Mouse (Mus musculus) heart, adult 8-10 months (tissue): Measurements from ENCODE around the gene Mipep. TPM values are rescaled to one million over a fixed set of nuclear protein-coding genes. Genes with fewer than 3 reads are reported as not detected.

ENCODE experiments used
- DNase-seq: peaks from one replicate; pipeline ENCODE4 v3.0.0; 2022; ENCODE audit warnings: low spot score
- total RNA-seq, 4 experiments: library from RNA; stranded (reverse); gene quantifications; 2 replicates each; pipeline ENCODE4 v1.2.4; 2022

The Mipep gene
- total RNA-seq, 4 experiments from 2014 or later = 70.6 to 75.9 (median 73.6) TPM

- no peak for DNase-seq
Observed at GRCm38 (mm10) chr14:60757265-60757664, 27.1 kb upstream of the Mipep start.

GRCm38 (mm10) chr14:60757722-60758121 lies 26.7 kb upstream of the Mipep start:
- no peak for DNase-seq

- no peak for DNase-seq
Observed at GRCm38 (mm10) chr14:60759097-60759496, 25.3 kb upstream of the Mipep start.

- no peak for DNase-seq
Observed at GRCm38 (mm10) chr14:60761801-60762200, 22.6 kb upstream of the Mipep start.

- DNase-seq = peak; percentile 52
Observed at GRCm38 (mm10) chr14:60762754-60763153, 21.6 kb upstream of the Mipep start.

GRCm38 (mm10) chr14:60763746-60764145 lies 20.6 kb upstream of the Mipep start:
- peak; percentile 65 for DNase-seq

GRCm38 (mm10) chr14:60764526-60764925 lies 19.8 kb upstream of the Mipep start:
- DNase-seq = no peak

- peak; percentile 71 for DNase-seq
Observed at GRCm38 (mm10) chr14:60765025-60765424, 19.3 kb upstream of the Mipep start.

- DNase-seq = peak; percentile 44
Observed at GRCm38 (mm10) chr14:60767884-60768283, 16.5 kb upstream of the Mipep start, which contains the start of gene C1qtnf9. C1qtnf9 (plus strand) TSS chr14:60768134.

- DNase-seq = peak; percentile 40
Observed at GRCm38 (mm10) chr14:60769340-60769739, 15.0 kb upstream of the Mipep start.

- no peak for DNase-seq
Observed at GRCm38 (mm10) chr14:60770594-60770993, 13.8 kb upstream of the Mipep start.

GRCm38 (mm10) chr14:60771057-60771456 lies 13.3 kb upstream of the Mipep start:
- peak; percentile 73 for DNase-seq

- no peak for DNase-seq
Observed at GRCm38 (mm10) chr14:60773476-60773875, 10.9 kb upstream of the Mipep start.

GRCm38 (mm10) chr14:60776521-60776920 lies 7.9 kb upstream of the Mipep start:
- DNase-seq = no peak

GRCm38 (mm10) chr14:60777485-60777919 lies 6.9 kb upstream of the Mipep start:
- DNase-seq = no peak

GRCm38 (mm10) chr14:60779198-60779597 lies 5.2 kb upstream of the Mipep start:
- no peak for DNase-seq

- no peak for DNase-seq
Observed at GRCm38 (mm10) chr14:60782121-60782656, 2.2 kb upstream of the Mipep start.

- no peak for DNase-seq
Observed at GRCm38 (mm10) chr14:60783196-60783595, 1.2 kb upstream of the Mipep start.

- no peak for DNase-seq
Observed at GRCm38 (mm10) chr14:60790103-60790502, 5.7 kb downstream of the Mipep start.

GRCm38 (mm10) chr14:60796600-60797322 lies 12.4 kb downstream of the Mipep start:
- DNase-seq = no peak

GRCm38 (mm10) chr14:60797596-60797995 lies 13.2 kb downstream of the Mipep start:
- DNase-seq = no peak

- DNase-seq = no peak
Observed at GRCm38 (mm10) chr14:60798721-60799120, 14.3 kb downstream of the Mipep start.
